Mouse (Mus musculus): Measurements from ENCODE around the gene E330009J07Rik. TPM values are rescaled to one million over a fixed set of nuclear protein-coding genes. Genes with fewer than 3 reads are reported as not detected.

Gene E330009J07Rik
- polyA plus RNA-seq (2017; shearing (Covaris generic)) = 24.0 TPM

GRCm38 (mm10) chr6:40436047-40436483 lies at the start of gene E330009J07Rik:
Gene E330009J07Rik, minus strand, starts transcription at chr6:40436135.

GRCm38 (mm10) chr6:40470916-40471719 lies 35.2 kb upstream of the E330009J07Rik start, which contains the start of gene Ssbp1:
Gene Ssbp1, plus strand, starts transcription at chr6:40471352.

GRCm38 (mm10) chr6:40438936-40439335 lies 3.0 kb upstream of the E330009J07Rik start, which contains the start of gene Wee2:
Gene Wee2, plus strand, starts transcription at chr6:40439088.

Other genes with a start within 250 kb of the E330009J07Rik start
- gene Agk, start 111.0 kb downstream of the E330009J07Rik start, polyA plus RNA-seq (2017; shearing (Covaris generic)) = 35.0 TPM
- 0.15 TPM for gene Wee2, start 3.0 kb upstream of the E330009J07Rik start, polyA plus RNA-seq (2017; shearing (Covaris generic))
- gene Ssbp1, start 35.2 kb upstream of the E330009J07Rik start, polyA plus RNA-seq (2017; shearing (Covaris generic)) = 48.6 TPM
- gene Tas2r137, start 55.1 kb upstream of the E330009J07Rik start, polyA plus RNA-seq (2017; shearing (Covaris generic)) = not detected
- not detected for gene Tas2r108, start 57.4 kb upstream of the E330009J07Rik start, polyA plus RNA-seq (2017; shearing (Covaris generic))
- not detected for gene Prss37, start 83.4 kb upstream of the E330009J07Rik start, polyA plus RNA-seq (2017; shearing (Covaris generic))
- gene Olfr461, start 118.9 kb upstream of the E330009J07Rik start, polyA plus RNA-seq (2017; shearing (Covaris generic)) = not detected
- gene Olfr460, start 133.4 kb upstream of the E330009J07Rik start, polyA plus RNA-seq (2017; shearing (Covaris generic)) = 0.15 TPM
- gene Clec5a, start 149.7 kb upstream of the E330009J07Rik start, polyA plus RNA-seq (2017; shearing (Covaris generic)) = not detected
- gene Tas2r138, start 177.2 kb upstream of the E330009J07Rik start, polyA plus RNA-seq (2017; shearing (Covaris generic)) = not detected
- gene Mgam, start 192.7 kb upstream of the E330009J07Rik start, polyA plus RNA-seq (2017; shearing (Covaris generic)) = not detected

All from effector memory CD4-positive, alpha-beta T cell, adult 5 months (primary cell).